Mouse (Mus musculus): ENCODE data around the gene Rab44.

GRCm38 (mm10) chr17:29145101-29145500 lies 31.2 kb downstream of the Rab44 start:
- TF ChIP-seq GATA1 (IDR thresholded peaks at IDR 0.05; ENCODE audit: low read length) (no peak), TAL1 (IDR thresholded peaks at IDR 0.05; ENCODE audit: low read length) (no peak)
